Mouse (Mus musculus) fibroblast of lung, adult 2 months (primary cell): ENCODE data around the gene 1700067P10Rik.

ENCODE experiments used
- DNase-seq: peaks from one replicate; pipeline ENCODE4 v3.0.0-alpha.2; 2011; ENCODE audit warnings: low read depth

Gene 1700067P10Rik

DNA sequence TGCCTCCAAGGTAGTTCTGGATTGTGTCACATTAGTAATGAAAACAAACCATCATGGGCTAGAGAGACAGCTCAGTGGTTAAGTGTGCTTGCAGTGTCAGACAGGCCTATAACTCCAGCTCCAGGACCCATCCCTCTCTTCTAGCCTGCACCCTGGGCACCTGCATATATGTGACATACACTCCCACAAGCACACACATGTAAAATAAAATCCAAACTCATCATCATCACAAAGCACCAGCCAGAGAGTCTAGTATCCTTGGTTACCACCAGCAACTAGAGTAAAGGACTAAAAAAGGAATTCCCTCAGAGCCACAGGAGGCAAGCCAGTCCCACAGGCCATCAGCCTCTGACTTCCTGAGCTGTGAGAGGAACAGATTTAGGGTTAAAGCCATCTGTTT is at the start of gene 1700067P10Rik:
Gene 1700067P10Rik (plus strand): TSS at position 301 of the 400 bp plus-strand sequence.
- no peak for DNase-seq

DNA sequence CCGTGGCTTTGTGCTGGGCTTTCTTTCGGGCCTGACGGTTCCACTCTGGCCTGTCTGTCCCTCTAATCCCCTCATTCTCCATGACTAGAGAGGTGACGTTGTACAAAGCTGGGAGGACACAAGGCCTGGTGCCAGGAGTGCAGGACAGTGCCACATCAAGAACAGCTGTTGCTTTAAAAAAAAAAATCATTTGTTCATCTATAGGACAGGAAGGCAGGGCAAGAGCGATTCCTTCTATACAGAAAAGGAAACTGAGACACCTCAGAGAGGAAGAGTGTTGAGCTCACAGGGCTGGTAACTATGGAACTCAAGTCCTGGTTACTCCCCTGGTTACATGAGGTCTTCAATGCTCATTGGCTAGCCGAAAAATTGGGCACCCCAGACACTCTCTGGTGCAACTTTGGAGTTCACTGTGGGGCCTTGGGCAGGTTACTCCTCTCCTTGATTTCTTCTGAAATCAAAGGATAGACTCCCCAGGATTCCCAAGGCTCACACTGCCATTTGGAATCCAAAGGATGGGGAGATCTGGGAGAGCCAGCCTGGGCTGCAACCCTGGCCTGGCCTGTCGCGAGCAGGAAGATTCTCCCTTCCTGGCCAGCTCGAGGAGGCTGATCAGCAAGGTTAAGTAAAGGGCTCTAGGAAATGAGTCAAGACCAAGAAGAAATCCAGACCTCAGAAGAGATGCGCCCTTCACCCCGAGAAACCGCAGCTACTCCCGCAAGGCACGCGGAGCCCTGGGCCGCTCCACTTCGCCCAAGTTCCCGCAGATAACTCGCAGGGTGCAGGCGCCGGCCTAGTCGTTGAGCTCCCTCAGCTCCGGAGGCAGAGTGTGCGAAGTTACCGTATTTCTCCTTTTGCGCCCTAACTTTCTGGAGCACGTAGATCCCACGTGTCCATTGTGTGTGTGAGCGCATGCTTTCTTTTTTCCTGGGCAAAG is 47.5 kb upstream of the 1700067P10Rik start:
- DNase-seq, result peak; percentile 33

DNA sequence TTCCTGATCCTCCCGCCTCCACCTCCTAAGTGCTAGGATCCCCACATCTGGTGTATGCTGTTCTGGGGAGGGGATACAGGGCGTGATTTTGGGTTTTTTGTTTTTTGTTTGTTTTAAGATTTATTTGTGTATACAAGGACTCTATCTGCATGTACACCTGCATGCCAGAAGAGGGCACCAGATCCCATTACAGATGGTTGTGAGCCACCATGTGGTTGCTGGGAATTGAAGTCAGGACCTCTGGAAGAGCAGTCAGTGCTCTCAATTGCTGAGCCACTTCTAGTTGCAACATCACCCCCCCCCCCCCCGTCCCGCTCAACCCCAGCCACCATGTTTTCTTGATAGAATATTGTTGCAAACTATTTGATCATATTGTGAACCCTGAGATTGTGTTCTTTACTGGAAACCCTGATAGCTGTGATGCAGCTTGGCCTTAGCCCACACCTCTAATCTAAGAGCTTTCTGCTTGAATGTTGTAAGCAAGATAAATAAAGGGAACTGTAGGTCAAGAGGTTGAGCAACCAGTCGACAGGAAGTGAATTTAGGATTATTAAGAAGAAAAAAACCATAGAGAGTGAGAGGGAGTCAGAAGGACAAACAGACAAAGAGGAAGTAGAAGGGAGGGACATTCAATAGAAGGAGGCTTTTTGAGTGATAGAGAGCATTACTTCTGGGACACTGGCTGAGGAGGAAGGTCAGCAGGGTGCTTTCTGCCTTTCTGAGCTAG is 45.8 kb upstream of the 1700067P10Rik start:
- DNase-seq, result no peak

DNA sequence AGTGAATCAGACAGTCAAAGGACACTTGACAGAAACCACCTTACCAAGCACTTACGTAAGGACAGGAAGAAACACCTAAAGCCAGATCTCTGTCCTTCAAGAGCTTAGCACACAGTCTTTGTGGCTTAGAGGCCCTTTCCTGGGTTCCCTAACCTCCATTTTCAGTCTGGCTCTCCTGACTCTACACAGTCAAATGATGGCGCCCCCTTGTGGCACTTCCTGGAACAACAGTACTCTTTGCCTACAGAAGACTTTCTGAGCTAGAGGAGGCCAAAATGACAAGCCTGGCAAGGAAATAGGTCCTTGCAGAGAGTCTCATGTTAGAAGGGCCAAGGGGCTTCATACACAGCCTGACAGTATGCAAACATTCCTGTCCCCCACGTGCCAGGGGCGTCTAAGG is 43.5 kb upstream of the 1700067P10Rik start:
- DNase-seq, result peak; percentile 23

DNA sequence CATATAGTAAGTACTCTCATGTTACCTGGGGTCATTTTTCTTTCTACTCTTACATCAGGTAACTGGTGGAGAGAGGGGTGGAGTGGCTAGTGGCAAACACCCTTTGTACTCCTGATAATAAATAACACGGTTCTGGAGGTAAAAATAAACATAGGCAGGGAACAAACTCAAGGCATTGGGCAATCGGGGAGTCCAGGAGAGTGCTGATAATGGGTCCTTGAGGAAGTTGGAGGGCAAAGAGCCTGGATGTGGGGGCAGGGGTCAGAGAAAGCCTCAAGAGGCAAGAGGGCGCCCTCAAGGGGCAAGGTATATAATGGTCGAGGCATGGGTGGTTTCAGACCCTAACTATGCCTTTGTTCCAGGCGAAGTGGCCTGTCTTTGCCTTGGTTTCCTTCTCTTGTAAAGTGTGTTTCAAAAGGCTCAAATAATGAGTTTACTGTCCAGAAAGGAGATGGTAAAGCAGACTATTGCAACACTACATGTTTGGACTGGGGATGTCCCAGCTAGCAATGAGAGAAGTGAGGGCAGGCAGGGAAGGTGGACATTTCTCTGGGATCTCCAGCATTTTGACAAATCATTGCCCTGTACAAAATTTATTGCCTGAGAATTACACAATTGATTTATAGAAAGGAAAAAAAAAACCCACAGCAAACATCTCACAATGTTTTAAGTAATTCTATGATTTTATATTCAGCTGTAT is 37.3 kb upstream of the 1700067P10Rik start:
- no peak for DNase-seq

DNA sequence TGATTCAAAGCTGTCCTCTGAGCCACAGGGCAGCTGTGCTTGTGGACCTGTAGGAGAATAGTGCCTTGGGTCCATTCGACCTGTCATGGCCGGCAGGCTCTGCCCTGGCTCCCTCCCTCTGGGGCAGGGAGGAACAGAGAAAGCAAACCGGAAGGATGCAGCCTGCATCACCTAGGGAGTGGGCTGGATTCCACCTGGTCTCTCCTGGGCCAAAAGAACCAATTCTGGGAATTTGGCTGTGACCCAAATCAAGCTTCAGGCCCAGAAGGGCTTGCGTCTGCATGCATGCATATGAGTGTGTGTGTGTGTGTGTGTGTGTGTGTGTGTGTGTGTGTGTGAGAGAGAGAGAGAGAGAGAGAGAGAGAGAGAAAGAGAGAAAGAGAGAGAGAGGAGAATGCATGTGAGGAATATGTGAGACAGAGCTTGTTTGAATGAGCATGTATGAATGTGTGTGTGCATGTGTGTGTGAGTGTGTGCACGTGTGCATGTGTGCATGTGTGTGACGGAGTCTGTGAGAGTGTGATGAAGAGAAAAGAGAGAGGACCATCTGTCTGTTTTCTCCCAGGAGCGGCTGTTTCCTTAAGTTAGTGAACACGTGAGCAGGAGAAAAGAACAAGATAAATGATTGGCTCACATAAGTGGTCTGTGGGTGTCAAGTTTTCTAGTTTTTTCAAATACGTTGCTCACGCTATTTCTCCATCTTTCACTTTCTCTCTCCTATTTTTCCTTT is 36.6 kb upstream of the 1700067P10Rik start:
- no peak for DNase-seq

DNA sequence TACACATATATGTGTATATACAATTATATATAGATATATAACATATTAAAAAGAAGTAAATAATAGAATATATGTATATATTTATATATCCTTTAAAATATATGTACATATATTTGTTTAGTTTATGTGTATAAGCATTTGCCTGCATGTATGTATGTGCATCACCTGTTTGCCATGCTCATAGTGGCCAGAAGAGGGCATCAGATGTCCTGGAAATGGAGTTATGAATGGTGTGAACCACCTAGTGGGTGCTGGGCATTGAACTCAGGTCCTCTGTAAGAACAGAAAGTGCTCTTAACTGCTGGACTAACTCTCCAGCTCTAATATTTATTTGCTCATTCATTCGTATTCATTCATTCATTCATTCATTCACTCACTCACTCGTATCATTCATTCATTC is 35.5 kb upstream of the 1700067P10Rik start:
- no peak for DNase-seq

DNA sequence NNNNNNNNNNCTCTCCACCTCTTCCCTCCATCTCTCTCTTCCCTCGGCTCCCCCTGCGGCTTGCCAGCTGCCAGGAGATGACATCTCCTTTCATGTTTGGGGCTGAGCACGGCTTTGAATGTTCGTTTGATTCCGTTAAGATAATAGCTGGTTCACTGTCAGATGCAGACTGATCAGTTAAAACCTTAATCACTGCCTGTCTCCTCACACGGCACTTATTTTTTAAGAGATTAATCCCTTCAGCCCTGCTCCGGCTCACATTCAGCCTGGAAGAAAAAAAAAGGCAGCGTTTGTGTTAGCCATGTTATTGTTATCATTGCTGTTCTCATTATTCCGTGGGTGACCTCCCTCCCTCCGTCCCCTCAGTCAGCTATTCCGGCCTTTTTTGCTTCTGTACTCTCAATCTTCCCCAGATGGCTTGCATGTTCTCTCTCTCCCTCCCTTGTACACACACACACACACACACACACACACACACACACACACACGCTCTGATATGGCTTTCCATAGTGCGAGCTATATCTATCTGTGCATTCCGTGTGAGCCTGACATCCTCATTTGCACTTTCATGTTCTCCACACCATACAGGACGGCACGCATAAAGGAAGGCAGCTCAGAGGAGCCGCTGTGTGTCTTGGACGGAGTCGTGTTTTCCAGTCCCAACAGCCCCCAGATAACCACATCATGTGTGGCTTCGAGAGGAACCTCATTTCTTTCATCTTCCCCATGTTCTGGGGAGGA is 33.9 kb upstream of the 1700067P10Rik start:
- no peak for DNase-seq

DNA sequence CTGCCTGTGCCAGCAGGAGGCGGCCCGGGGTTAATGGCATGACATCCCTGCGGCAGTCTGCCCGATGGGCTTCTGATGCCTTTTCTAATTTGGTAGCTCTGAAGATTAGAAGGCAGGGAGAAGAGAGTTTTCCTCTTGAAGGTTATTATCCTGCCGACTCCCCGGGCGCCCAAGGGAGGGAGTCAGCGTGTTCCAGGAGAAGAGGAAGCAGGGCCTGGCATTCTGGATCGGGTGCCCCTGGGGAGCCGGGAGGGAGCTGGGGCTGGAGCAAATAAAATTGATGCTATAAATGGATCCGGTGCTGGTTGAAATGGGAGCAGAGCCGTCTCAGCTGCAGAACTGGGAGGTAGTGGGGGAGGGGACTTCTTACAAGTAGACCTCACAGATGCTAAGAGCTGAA is 31.7 kb upstream of the 1700067P10Rik start:
- DNase-seq, result no peak

DNA sequence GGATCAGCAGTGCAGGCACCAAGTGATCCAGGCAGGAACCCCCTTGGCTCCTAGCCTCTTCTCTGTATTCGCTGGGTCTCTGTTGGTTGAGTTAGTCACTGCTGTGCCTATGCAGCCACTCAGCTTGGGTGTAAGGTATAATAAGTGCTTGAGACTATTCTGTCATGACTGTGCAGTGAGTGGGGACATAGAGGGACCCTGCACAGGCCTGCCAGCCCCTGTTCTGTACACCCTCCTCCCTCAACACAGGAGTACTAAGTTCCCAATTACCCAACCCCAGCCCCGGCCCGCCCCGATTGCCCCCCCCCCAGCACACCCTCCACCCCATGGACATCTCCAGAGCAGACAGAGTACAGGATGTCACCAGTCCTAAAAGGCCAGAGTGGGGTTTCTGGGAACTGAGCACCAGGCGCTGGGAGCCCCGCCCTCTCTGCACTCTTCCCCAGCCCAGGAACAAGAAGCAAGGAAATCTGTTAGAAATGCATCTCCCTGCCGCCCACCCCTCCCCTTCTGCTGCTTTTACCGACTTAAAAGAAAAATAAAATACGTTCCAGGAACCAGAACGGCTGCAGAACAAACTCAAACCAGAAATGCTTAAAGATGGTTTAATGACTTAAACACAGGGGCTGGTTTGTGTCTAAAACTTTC is 24.8 kb upstream of the 1700067P10Rik start:
- no peak for DNase-seq

DNA sequence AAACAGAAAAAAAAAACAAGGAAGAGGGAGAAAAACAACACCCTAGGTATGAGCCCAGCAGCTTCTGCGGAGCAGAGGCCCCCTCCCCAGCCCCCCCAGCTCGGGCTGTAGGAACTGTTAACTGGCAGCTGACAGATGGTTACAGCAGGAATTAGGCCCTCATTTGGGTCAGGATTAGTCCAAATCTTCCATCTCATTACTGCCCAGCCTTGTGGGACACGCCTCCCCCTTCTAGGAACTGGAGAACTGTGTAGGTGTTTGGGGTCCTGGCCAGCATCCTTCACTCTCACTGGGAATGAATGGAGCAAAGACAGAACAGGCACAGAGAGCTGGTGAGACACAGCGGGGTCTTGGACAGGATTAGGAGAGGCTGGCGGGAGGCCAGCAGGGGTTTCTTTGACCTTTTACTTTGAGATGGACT is 24.0 kb upstream of the 1700067P10Rik start:
- DNase-seq, result no peak

DNA sequence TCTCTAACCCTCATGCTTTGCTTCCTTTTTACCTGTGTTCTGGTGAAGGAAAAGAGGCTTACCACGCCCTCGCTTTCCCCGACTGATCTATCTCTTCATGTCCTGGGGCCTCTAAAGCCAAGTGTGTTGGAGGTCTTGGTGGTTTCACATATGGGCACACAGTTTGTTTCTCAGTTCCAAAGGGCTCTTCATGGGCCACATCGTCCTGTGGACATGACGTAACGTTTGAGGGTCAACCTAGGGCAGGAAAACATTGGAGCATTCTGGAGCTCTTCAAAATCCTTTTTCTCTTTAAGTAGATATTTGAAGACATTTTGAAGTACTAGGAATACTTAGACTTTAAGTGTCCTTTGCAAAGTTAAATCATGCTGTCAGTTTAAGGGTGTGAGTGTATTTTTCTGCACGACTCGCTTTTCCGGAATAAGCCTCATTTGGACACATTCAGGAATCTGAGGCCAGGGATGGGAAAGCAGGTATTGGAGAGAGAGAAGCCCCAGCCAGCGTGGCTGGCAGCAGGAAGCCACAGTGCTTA is 22.0 kb upstream of the 1700067P10Rik start:
- DNase-seq, result no peak

DNA sequence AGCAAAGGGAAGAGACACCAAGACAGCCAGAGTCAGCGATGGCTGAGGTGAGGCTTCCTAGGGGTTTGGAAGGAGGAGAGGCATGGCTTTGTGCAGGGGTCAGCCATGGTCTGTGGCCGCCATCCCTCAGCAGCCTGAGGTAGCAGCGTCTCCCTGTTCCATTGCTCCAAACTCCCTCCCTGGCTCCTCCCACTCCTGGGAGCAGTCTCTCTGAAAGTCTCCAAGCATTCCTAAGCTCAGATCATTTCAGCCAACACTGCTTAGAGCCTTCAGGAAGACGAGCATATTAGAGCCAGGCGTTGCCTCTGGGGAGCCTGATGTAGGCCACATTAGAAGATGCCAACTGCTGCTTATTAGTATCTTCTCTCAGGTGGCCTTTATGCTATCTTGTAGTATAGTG is 21.4 kb upstream of the 1700067P10Rik start:
- no peak for DNase-seq

DNA sequence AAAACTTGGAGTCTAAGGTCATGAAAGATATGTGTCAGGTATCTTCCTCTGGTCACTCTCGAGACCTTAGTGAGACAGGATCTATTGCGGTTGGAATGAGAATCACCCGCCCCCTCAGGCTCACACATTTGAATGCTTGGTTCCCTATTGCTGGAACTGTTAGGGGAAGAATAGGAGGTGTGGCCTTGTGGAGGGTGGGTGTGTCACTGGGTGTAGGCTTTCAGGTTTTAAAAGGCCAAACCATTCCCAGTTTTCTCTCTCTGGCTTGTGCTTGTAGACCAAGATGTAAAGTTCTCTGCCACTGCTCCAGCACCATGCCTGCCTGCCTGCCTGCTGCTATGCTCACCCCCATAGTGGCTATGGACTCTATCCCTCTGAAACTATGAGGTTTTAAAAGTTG is 8.5 kb upstream of the 1700067P10Rik start:
- no peak for DNase-seq

DNA sequence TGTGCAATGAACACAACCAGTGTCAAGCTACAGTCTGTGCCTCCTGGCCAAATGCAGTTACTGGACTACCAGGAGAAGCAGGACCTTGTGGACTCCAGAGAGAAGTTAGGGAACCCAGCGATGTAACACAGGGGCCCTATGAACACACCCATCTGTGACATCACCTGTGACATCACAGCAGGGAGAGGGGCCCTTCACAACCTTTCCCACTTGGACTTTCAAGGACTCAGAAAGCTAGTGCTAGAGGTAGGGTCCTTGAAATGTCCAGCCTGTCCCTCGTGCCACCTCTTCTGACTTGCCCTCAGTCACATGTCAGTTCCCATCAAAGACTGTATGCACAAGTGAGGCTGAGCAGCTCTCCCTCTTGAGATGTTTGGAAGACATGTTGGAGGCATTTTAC is 327 bp downstream of the 1700067P10Rik start:
- no peak for DNase-seq

DNA sequence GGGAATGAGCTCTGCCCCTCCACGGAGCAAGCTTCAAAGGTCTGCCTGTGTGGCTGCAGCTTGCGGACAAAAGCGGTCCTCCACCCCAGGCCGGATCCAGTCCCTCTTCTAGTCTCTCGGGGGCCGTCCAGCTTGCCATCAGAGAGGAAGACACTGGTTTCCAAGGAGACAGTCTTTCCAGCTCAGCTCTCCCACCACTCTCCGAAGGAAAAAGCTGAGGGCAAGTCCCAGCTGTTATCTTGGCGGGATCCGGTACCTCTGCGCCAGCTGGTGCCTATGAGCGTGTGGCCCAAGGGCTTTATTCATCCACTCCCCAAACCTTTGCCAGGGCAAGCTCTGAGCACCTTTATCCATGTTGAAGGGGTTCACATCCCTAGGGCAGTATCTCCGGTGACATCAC is 1.2 kb downstream of the 1700067P10Rik start:
- DNase-seq, result no peak

DNA sequence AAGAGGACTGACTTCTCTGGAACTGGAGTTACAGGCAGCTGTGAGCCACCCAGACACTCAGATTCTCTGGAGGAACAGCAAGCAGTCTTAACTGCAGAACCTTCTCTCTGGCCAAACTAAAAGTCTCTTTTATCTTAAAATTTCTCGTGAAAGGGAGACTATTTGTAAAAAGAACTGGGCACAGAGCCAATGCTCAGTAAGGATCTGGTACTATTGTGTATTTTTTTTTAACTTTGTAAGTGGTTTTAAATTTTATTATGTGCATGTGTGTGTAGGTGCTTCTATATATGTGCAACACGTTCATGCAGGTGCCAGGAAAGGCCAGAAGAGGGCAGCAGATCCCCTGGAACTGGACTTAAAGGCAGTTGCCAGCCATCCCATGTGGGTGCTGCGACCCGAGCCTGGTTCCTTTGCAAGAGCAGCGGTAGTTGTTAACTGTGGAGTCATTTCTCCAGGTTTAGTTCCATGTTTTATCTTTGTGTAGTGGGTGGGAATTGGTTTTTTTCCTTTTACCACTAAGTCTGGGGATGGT is 4.2 kb downstream of the 1700067P10Rik start:
- no peak for DNase-seq

DNA sequence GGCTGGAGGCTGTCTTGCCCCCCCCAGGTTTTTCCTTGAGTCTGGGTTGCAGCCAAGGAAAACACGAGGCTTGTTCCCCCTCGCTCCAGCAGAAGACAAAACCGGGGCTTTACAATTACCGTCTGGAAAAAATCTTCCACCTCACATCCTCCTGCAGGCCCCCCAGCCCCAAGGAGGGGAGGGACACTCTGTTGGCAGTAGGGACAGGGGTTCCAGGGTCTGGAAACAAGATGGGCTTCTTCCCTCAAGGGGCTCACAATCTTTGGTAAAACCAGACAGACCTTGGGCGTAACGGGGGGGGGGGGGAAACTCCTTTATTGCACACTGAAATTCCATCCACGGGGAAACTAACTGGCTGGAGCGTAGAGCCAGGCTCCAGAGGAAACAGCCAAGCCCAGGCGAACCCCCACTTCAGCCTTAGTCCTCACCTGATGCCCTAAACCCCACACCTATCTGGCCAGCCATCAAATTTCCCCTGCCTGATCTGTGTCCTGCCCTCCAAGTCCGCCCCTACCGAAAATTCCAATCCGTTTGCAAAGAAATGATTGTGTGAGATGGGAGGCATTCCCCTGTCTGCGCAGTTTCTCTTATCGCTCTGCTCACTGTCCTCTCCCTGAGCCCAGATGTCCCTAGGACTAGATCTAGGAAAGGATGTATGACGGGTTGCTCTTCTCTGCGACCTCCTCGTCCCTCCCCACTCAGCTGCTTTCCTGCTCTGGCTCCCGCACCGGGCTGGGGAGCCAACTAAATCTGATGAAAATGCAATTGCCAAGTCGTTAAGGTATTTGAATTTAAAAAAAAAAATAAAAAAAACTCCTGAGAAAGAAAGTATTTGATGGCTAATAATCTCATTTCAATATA is 5.9 kb downstream of the 1700067P10Rik start:
- DNase-seq, result no peak

DNA sequence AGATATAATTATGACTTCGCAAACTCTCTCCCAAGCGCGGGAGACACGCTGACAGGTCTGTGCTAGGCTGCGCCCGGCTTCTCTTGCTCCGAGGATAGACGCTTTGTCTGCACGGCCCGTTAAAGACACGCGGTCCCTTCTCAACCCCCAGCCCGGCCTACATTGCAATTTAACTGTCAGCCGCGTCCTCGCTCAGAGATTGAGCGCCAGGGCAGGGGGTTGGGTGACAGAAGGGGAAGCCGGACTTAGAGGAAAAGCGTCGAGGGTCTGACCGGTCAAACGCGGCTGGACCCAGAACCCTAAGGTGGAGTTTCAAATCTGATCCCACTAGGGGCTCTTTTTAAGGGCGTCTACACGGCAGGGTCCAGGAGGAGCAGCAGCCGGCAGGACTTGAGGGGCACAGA is 6.6 kb downstream of the 1700067P10Rik start:
- DNase-seq, result no peak
